Mouse (Mus musculus) liver, postnatal 0 days (tissue): ENCODE measurements around the gene Rgs2. TPM values are rescaled to one million over a fixed set of nuclear protein-coding genes. Genes with fewer than 3 reads are reported as not detected.

ENCODE experiments used
- ATAC-seq: fragments of 200-750 bp; cut with Nextera tagmentation; 2 replicates; pipeline ENCODE4 v1.8.0; 2017; ENCODE audit warnings: mild to moderate bottlenecking, moderate library complexity
- DNase-seq: peaks from one replicate; pipeline ENCODE4 v3.0.0-alpha.2; 2016
- H3K27ac ChIP-seq: fragments of 300-500 bp; sonication (generic); 2 replicates; pipeline ENCODE4 v1.5.1; 2014; ENCODE audit warnings: antibody characterized with exemption, moderate library complexity, mild to moderate bottlenecking, low read depth
- H3K27me3 ChIP-seq: fragments of 300-500 bp; sonication (generic); 2 replicates; pipeline ENCODE4 v1.6.1; 2014; ENCODE audit warnings: low read length, control low read depth, mixed read lengths; ENCODE audit not compliant: insufficient read depth
- H3K36me3 ChIP-seq: fragments of 300-500 bp; sonication (generic); replicated peaks from 2 replicates; pipeline ENCODE4 v1.6.1; 2014; ENCODE audit warnings: mild to moderate bottlenecking, control low read depth, low read length, moderate library complexity, mixed read lengths; ENCODE audit not compliant: insufficient read depth
- H3K4me1 ChIP-seq: fragments of 300-500 bp; sonication (generic); 2 replicates; pipeline ENCODE4 v1.6.1; 2014; ENCODE audit warnings: antibody characterized with exemption, mild to moderate bottlenecking, control low read depth; ENCODE audit not compliant: insufficient read depth
- H3K4me2 ChIP-seq: fragments of 300-500 bp; sonication (generic); 2 replicates; pipeline ENCODE4 v1.6.1; 2014; ENCODE audit warnings: low read depth, mild to moderate bottlenecking, low read length, moderate library complexity, mixed read lengths
- H3K4me3 ChIP-seq: fragments of 300-500 bp; sonication (generic); 2 replicates; pipeline ENCODE4 v1.5.1; 2014; ENCODE audit warnings: low read depth, low read length
- H3K9ac ChIP-seq: fragments of 300-500 bp; sonication (generic); replicated peaks from 2 replicates; pipeline ENCODE4 v1.6.1; 2014; ENCODE audit warnings: mild to moderate bottlenecking, moderate library complexity
- H3K9me3 ChIP-seq: fragments of 300-500 bp; sonication (generic); 2 replicates; pipeline ENCODE4 v1.6.1; 2016; ENCODE audit warnings: mild to moderate bottlenecking, control low read depth, low read length, mixed read lengths
- CTCF ChIP-seq: sonication (generic); IDR thresholded peaks from 2 replicates; pipeline ENCODE4 v1.5.1; 2016; ENCODE audit warnings: antibody characterized with exemption, low read depth
- EP300 ChIP-seq: IDR thresholded peaks from 2 replicates; pipeline ENCODE4 v1.6.1; 2016; ENCODE audit warnings: antibody characterized with exemption, low read depth, mild to moderate bottlenecking
- WGBS: fragments of 180-500 bp; shearing (Covaris S2); extraction: QIAGEN DNeasy Blood & Tissue Kit; methylation state at CpG from one replicate; pipeline ENCODE4 v1.1.7; 2014; ENCODE audit not compliant: insufficient replicate concordance; 5-methylcytosine and 5-hydroxymethylcytosine counted together
- polyA plus RNA-seq: library from polyadenylated mRNA; unstranded; fragments of >200 nt; fragmentation: Nextera tagmentation; extraction: Ambion mirVana; gene quantifications from 2 replicates; pipeline ENCODE4 v1.2.1, GENCODE M21; 2015

Rgs2 gene
- polyA plus RNA-seq, 1 experiment from 2014 or later, result 27.8 TPM

DNA sequence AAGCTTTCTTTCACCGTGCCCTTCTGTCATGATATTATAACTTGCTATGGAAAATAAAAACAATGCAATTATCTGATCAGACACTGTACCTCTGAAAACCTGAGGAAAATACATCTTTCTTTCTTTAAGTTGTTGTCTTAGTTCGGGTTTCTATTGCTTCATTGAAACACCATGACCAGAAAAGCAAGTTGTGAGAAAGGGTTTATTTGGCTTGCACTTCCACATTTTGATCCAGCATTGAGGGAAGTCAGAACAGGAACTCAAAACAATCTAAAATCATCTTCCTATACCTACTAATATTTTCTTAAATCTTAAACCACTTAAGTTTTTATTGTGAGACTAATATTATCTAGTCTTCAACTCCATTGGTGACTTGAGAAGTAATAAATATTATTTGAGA, 11.4 kb downstream of the Rgs2 start:
- TF ChIP-seq EP300, result no peak
- no peak for TF ChIP-seq CTCF
- H3K4me3 ChIP-seq, result no peak overlapping the region
- H3K9me3 ChIP-seq, result no peaks in the 10 kb centered on the region
- no peak for ATAC-seq
- H3K36me3 ChIP-seq, result no peaks in the 10 kb centered on the region
- DNase-seq, result no peak
- H3K27me3 ChIP-seq, result no peaks in the 10 kb centered on the region
- H3K27ac ChIP-seq, result no peak overlapping the region
- H3K4me2 ChIP-seq, result no peak overlapping the region
- H3K4me1 ChIP-seq, result no peaks in the 10 kb centered on the region
- H3K9ac ChIP-seq, result no peak overlapping the region
- 55% methylated on average over 2 of the region's 2 CpGs for WGBS

DNA sequence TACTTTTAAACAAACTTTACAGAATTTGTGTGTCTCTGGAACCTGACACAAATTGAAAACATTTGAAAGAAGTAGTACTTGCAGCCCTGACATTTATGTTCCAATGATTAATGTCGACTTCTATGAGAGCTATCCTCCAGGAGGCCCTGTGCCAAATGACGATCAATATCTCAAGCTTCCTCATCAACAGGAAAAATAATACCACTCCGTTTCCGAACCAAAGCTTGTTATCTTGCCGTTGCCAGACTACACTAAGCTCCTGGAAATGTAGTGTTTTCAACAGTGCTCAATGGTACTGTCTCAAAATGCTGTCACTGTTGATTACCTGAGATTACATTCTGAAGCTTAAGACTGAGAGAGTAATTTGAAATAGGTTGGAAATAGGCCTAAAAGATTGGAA, 13.7 kb downstream of the Rgs2 start:
- no peaks in the 10 kb centered on the region for H3K36me3 ChIP-seq
- no peaks in the 10 kb centered on the region for H3K27me3 ChIP-seq
- H3K9me3 ChIP-seq, result no peaks in the 10 kb centered on the region
- 28% methylated on average over 5 of the region's 5 CpGs for WGBS
- TF ChIP-seq EP300, result no peak
- TF ChIP-seq CTCF, result no peak
- DNase-seq (no peak), ATAC-seq (no peak)
- no peaks in the 10 kb centered on the region for H3K4me1 ChIP-seq
- H3K4me3 ChIP-seq, result no peak overlapping the region
- H3K27ac ChIP-seq, result no peak overlapping the region
- H3K9ac ChIP-seq, result no peak overlapping the region
- H3K4me2 ChIP-seq, result no peak overlapping the region

DNA sequence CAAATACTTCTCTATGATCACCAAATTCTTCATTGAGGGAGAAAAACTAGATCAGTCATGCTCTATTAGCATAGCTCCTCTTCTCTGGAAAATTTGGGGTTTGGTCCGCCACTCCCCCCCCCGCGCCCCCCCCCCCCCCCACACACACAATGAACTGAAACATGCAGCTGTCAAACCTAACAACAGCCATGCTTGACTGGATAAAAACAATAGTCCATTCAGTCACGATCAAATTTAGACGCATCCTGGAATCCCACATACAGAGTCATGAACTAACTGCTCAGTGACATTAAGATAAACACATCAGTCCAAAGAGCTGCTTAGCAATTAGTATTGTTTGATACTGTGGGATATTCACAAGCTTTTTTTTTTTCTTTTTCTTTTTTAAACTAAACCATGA, 14.2 kb downstream of the Rgs2 start:
- no peak for ATAC-seq
- H3K27me3 ChIP-seq, result no peaks in the 10 kb centered on the region
- TF ChIP-seq EP300, result no peak
- TF ChIP-seq CTCF, result no peak
- no peak overlapping the region for H3K27ac ChIP-seq
- no peak overlapping the region for H3K4me3 ChIP-seq
- WGBS, result 47% methylated on average over 5 of the region's 5 CpGs
- DNase-seq, result no peak
- H3K4me2 ChIP-seq, result no peak overlapping the region
- no peaks in the 10 kb centered on the region for H3K4me1 ChIP-seq
- no peak overlapping the region for H3K9ac ChIP-seq
- no peaks in the 10 kb centered on the region for H3K36me3 ChIP-seq
- no peaks in the 10 kb centered on the region for H3K9me3 ChIP-seq

DNA sequence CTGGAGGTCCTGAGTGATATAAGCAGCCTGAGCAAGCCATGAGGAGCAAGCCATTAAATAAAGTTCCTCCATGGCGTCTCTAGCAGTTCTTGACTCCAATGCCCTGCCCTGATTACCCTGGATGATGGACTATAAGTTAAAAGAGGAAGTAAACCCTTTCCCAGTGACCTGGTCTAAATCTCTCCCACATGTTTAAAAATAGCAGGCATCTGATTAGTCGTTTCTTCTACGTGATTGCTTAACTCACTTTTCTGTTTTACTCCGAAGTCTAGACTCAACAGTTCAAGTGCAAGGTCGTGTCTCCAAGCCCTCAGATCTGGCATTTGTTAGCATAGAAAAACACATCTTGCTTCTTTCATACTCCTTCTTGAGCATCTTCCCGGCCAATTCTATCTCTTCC, 15.2 kb downstream of the Rgs2 start:
- ATAC-seq (no peak), DNase-seq (no peak)
- no peaks in the 10 kb centered on the region for H3K4me1 ChIP-seq
- no peaks in the 10 kb centered on the region for H3K9me3 ChIP-seq
- H3K4me2 ChIP-seq, result no peak overlapping the region
- H3K36me3 ChIP-seq, result no peaks in the 10 kb centered on the region
- no peak for TF ChIP-seq EP300
- TF ChIP-seq CTCF, result no peak
- H3K27me3 ChIP-seq, result no peaks in the 10 kb centered on the region
- whole genome bisulfite sequencing, result 32% methylated on average over 6 of the region's 6 CpGs
- H3K9ac ChIP-seq, result no peak overlapping the region
- H3K27ac ChIP-seq, result no peak overlapping the region
- no peak overlapping the region for H3K4me3 ChIP-seq

DNA sequence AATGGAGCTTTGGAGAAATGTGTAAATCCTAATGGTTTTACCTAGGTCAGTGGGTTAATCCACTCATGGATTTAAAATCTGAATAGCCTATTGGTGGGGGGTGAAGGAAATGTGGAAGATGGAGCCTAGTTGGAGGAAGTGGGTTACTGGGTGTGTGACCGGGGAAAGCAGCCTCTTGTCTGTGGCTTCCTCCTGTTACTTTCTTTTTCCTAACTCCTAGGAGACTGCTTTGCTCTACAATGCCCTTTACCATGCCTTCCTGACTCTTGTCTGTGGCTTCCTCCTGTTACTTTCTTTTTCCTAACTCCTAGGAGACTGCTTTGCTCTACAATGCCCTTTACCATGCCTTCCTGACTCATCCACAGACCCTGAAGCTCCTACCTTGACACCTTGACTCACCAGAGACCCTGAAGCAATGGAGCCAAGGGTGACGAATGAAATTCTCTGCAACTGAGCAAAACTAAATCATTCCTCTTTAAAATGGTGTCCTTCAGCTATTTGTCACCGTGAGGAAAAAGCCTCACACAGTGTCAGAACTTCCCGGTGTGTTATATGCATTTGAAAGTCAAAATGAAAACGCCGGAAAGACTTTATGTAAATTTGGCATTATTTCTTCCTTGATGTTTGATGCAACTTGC, 18.9 kb downstream of the Rgs2 start:
- no peak overlapping the region for H3K9ac ChIP-seq
- no peak overlapping the region for H3K4me2 ChIP-seq
- no peaks in the 10 kb centered on the region for H3K27me3 ChIP-seq
- H3K4me1 ChIP-seq, result no peaks in the 10 kb centered on the region
- WGBS, result 64% methylated on average over 6 of the region's 6 CpGs
- TF ChIP-seq CTCF, result no peak
- no peak for TF ChIP-seq EP300
- ATAC-seq (no peak), DNase-seq (no peak)
- H3K36me3 ChIP-seq, result no peaks in the 10 kb centered on the region
- H3K9me3 ChIP-seq, result no peaks in the 10 kb centered on the region
- H3K4me3 ChIP-seq, result no peak overlapping the region
- H3K27ac ChIP-seq, result no peak overlapping the region

DNA sequence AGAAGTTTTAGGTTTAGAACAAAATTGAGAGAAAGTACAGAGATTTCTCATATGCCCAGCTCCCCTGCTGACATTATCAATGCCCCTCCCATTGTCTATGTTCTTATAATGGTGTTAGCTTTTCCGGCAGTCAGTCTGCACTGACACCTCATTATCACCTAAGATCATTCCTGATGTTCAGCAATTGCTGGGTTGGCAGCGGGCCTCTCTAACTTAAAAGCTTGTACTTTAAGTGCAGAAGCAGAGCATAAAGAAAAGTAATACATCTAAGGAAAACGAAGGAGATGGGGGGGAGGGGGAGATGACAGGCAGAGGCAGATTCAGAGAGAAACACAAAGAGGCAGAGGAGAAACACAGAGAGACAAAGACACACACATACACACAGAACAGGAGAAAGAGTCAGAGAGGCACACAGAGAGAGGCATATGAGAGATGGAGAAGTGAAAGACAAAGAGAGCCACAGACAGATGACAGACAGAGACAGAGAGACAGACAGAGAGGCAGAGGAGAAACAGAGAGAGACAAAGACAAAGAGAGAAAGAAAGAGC, 21.1 kb downstream of the Rgs2 start:
- Histone ChIP-seq H3K27ac (no peak overlapping the region), H3K4me2 (no peak overlapping the region), H3K27me3 (no peaks in the 10 kb centered on the region), H3K4me1 (no peaks in the 10 kb centered on the region), H3K4me3 (no peak overlapping the region), H3K9me3 (no peaks in the 10 kb centered on the region), H3K36me3 (no peaks in the 10 kb centered on the region), H3K9ac (no peak overlapping the region)
- WGBS, result 46% methylated on average over 3 of the region's 3 CpGs
- DNase-seq, result no peak
- TF ChIP-seq CTCF, result no peak
- TF ChIP-seq EP300, result no peak
- no peak for ATAC-seq
